Mouse (Mus musculus): Measurements from ENCODE around the gene Cdnf. TPM values are rescaled to one million over a fixed set of nuclear protein-coding genes. Genes with fewer than 3 reads are reported as not detected.

Gene Cdnf
- total RNA-seq, 2 experiments from 2014 or later, result 6.7 to 9.9 TPM

Other genes with a start within 250 kb of the Cdnf start
- 10 to 100 TPM; 15.3 to 17.6 TPM for gene Nmt2, start 228.8 kb upstream of the Cdnf start, total RNA-seq (2021)
- 1 to 10 TPM; 5.8 to 6.4 TPM for gene Rpp38, start 180.4 kb upstream of the Cdnf start, total RNA-seq (2021)
- not detected for gene Acbd7, start 176.9 kb upstream of the Cdnf start, total RNA-seq (2021)
- gene Olah, start 115.8 kb upstream of the Cdnf start, total RNA-seq (2021), result not detected
- gene Meig1, start 90.4 kb upstream of the Cdnf start, total RNA-seq (2021), result 1 to 10 TPM in 1 of 2 experiments, under 1 TPM in 1; 0.93 to 1.5 TPM
- 1 to 10 TPM; 2.6 to 4.1 TPM for gene Dclre1c, start 88.9 kb upstream of the Cdnf start, total RNA-seq (2021)
- gene Suv39h2, start 38.0 kb upstream of the Cdnf start, total RNA-seq (2021), result 1 to 10 TPM; 1.7 to 1.8 TPM
- gene Gm45902, start 240 bp upstream of the Cdnf start, total RNA-seq (2021), result 1 to 10 TPM; 2.1 to 2.2 TPM
- 10 to 100 TPM; 33.4 to 35.3 TPM for gene Hspa14, start 216 bp upstream of the Cdnf start, total RNA-seq (2021)
- gene Fam107b, start 57.5 kb downstream of the Cdnf start, total RNA-seq (2021), result 10 to 100 TPM; 20.7 to 23.9 TPM

Data from heart, postnatal 10 days (tissue).